In genomic region chr8:61348518-61348917, GRCm38 (mm10) we compare ENCODE assay signal across 16 mouse cellular contexts.
"Had no signal": no experiment of that assay in that cellular context is flagged by ENCODE, and none has a peak within 500 bp of the region (broad histone marks: within the 10 kb centered on the region; RNA-seq: fewer than 3 reads in every experiment).

No protein-coding gene starts in this region.

- H3K9ac ChIP-seq: limb, embryonic 12.5 days; limb, embryonic 15.5 days; liver, embryonic 14.5 days; liver, postnatal 0 days; lung, embryonic 15.5 days had no signal

- H3K27ac ChIP-seq: kidney, postnatal 0 days; limb, embryonic 12.5 days; limb, embryonic 15.5 days; liver, embryonic 14.5 days; lung, embryonic 15.5 days; stomach, postnatal 0 days had no signal

- H3K4me3 ChIP-seq: limb, embryonic 12.5 days; limb, embryonic 15.5 days; lung, embryonic 15.5 days had no signal

- H3K9me3 ChIP-seq: limb, embryonic 12.5 days; limb, embryonic 15.5 days; lung, embryonic 15.5 days had no signal

- H3K4me2 ChIP-seq: limb, embryonic 12.5 days; limb, embryonic 15.5 days; liver, embryonic 11.5 days; lung, embryonic 15.5 days; midbrain, embryonic 11.5 days had no signal

- H3K27me3 ChIP-seq: limb, embryonic 12.5 days; limb, embryonic 15.5 days; lung, embryonic 15.5 days had no signal

- DNase-seq: kidney, adult 2 months; kidney, postnatal 25 days; left cerebral cortex, postnatal 4 days; liver, postnatal 0 days; lung, postnatal 10 days; lung, postnatal 4 days; thymus, adult 18-20 months; thymus, postnatal 36 days had no signal

- H3K4me1 ChIP-seq: limb, embryonic 15.5 days; lung, embryonic 15.5 days had no signal

- ATAC-seq: liver, postnatal 0 days had no signal
